8 mouse cellular contexts compared by ENCODE assay signal in the genomic region with DNA sequence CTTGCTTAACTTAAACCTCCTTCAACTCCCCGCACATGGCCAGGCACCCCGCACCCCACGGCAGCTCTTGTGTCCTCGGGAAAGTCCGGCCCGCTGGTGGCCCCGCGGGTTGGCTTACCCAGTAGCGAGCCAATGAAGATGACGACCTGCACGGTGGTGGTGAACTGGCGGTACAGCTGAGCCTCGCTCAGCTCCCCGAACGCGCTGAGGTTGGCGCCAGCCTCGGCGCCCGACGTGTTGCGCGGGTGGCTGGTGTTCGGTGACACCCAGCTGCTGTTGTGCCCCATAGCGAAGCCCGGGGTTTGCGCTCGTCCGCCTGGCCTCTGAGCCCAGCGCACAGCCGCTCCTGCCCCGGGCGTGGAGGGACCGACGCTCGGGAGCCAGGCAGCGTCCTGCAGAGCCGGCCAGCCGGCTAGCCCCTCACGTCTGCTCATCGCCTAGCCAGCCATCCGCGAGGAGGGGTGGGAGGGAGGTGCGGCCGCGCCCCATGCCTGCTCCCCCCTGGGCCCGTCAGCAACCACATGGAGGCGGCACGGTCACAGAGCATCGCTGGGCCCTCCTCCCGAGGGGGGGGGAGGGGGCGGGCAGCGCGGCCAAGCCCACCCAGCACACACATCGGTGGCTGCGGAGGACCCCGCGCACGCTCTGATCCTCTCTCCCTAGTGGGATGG. TPM values are rescaled to one million over a fixed set of nuclear protein-coding genes. Genes with fewer than 3 reads are reported as not detected.
DNase-seq lines count a peak whose midpoint lies in the region; ATAC-seq and TF ChIP-seq lines count a peak whose summit lies in the region.

A gene (minus strand): TSS at position 519 of the 671 bp plus-strand sequence.

- H3K9me3 ChIP-seq in CH12.LX (replicated peaks; ENCODE audit: low read length) = peaks cover 12% of the 10 kb centered on the region
- H3K9me3 ChIP-seq in lung, postnatal 0 days (ENCODE audit: low read length) = no peaks in the 10 kb centered on the region

- H3K4me2 ChIP-seq in CH12.LX (ENCODE audit: insufficient read depth, low read depth, poor library complexity, severe bottlenecking) = peak within 1 kb of the TSS; percentile 48
- peak within 1 kb of the TSS; percentile 82 for H3K4me2 ChIP-seq in lung, postnatal 0 days (replicated peaks; ENCODE audit: low read depth, low read length)

- DNase-seq in CH12.LX (ENCODE audit: extremely low read depth) = no peak
- peak; percentile 4 to 19 for DNase-seq in heart, postnatal 36 days
- DNase-seq in layer of hippocampus, adult 8-10 months (ENCODE audit: low spot score in 2 of 2) = peak; percentile 35 to 38
- peak; percentile 37 for DNase-seq in lung, postnatal 0 days (ENCODE audit: low spot score)
- DNase-seq in retina, embryonic 14.5 days (ENCODE audit: low spot score) = peak; percentile 70
- peak; percentile 18 to 62 for DNase-seq in urinary bladder, postnatal 4 days (ENCODE audit: low spot score in 2 of 2)

- peak; percentile 63 for ATAC-seq in lung, postnatal 0 days

- TF ChIP-seq CTCF in CH12.LX (conservative IDR thresholded peaks at IDR 0.05 in 1 of 2, IDR thresholded peaks at IDR 0.05 in 1 of 2; ENCODE audit: low read depth in 2 of 2, low read length in 2 of 2) = no peak
- TF ChIP-seq CTCF in bone marrow, adult 2 months (IDR thresholded peaks at IDR 0.05; ENCODE audit: control insufficient read depth, insufficient read depth, low read length) = no peak
- no peak for TF ChIP-seq CTCF in embryonic fibroblast, embryonic 13.5 days (IDR thresholded peaks at IDR 0.05; ENCODE audit: borderline replicate concordance, insufficient read depth, low read length)
- TF ChIP-seq CTCF in lung, postnatal 0 days (IDR thresholded peaks at IDR 0.05) = no peak

- H3K27ac ChIP-seq in CH12.LX (ENCODE audit: insufficient read depth, low read depth) = no peak within 1 kb of the TSS
- no peak within 1 kb of the TSS for H3K27ac ChIP-seq in bone marrow, adult 2 months (ENCODE audit: control insufficient read depth, insufficient read depth, low read depth, low read length, poor library complexity)
- H3K27ac ChIP-seq in embryonic fibroblast, embryonic 13.5 days (ENCODE audit: insufficient read depth, low read length) = peak within 1 kb of the TSS; percentile 85
- no peak within 1 kb of the TSS for H3K27ac ChIP-seq in lung, postnatal 0 days (ENCODE audit: low read length)

- H3K9ac ChIP-seq in CH12.LX (ENCODE audit: insufficient read depth, low read depth) = no peak within 1 kb of the TSS
- no peak within 1 kb of the TSS for H3K9ac ChIP-seq in lung, postnatal 0 days (replicated peaks; ENCODE audit: low read depth)

- H3K27me3 ChIP-seq in CH12.LX (replicated peaks) = no peaks in the 10 kb centered on the region
- H3K27me3 ChIP-seq in lung, postnatal 0 days (replicated peaks; ENCODE audit: insufficient read depth, low read length) = peaks cover 13% of the 10 kb centered on the region

- no peaks in the 10 kb centered on the region for H3K79me2 ChIP-seq in CH12.LX (replicated peaks; ENCODE audit: control insufficient read depth, extremely low read depth, insufficient read depth, poor library complexity, severe bottlenecking)

- dilution Hi-C loops in CH12.LX (cut with MboI; ENCODE audit: extremely low pct_ligation_motif_present, extremely low pct_unique_long_range_greater_than_20kb, low sequenced_read_pairs) = no loop called here

- no peak for TF ChIP-seq RAD21 in CH12.LX (IDR thresholded peaks at IDR 0.05; ENCODE audit: low read depth, low read length)

- TF ChIP-seq EP300 in CH12.LX (IDR thresholded peaks at IDR 0.05; ENCODE audit: low read length) = no peak
- no peak for TF ChIP-seq EP300 in lung, postnatal 0 days (IDR thresholded peaks at IDR 0.05)

- peaks cover 0 to 9% of the 10 kb centered on the region in 2 experiments; a peak in 2 of 4 replicates for H3K4me1 ChIP-seq in CH12.LX (ENCODE audit: control insufficient read depth in 1 of 2, insufficient read depth in 2 of 2)
- peaks cover 1% of the 10 kb centered on the region; the same call in 1 of the 2 replicates for H3K4me1 ChIP-seq in bone marrow, adult 2 months (ENCODE audit: control insufficient read depth, insufficient read depth, low read length)
- H3K4me1 ChIP-seq in embryonic fibroblast, embryonic 13.5 days (ENCODE audit: control insufficient read depth, insufficient read depth, low read length) = peaks cover 3% of the 10 kb centered on the region; the same call in 1 of the 2 replicates
- peaks cover 11% of the 10 kb centered on the region; the same call in 1 of the 2 replicates for H3K4me1 ChIP-seq in lung, postnatal 0 days (ENCODE audit: insufficient read depth, low read depth, low read length)

- intact Hi-C loops in heart, postnatal 36 days (cut with DNase I) = no loop called here

- H3K36me3 ChIP-seq in CH12.LX (replicated peaks in 1 of 2; ENCODE audit: control insufficient read depth in 1 of 2, insufficient read depth in 1 of 2, low read length in 1 of 2) = no peaks in the 10 kb centered on the region
- H3K36me3 ChIP-seq in lung, postnatal 0 days (ENCODE audit: insufficient read depth, low read length) = no peaks in the 10 kb centered on the region

- H3K4me3 ChIP-seq in CH12.LX (replicated peaks in 1 of 3; ENCODE audit: low read depth in 2 of 3, low read length in 2 of 3, poor library complexity in 1 of 3) = no peak within 1 kb of the TSS
- H3K4me3 ChIP-seq in bone marrow, adult 2 months (replicated peaks; ENCODE audit: control insufficient read depth, low read depth, low read length) = peak within 1 kb of the TSS; percentile 55
- peak within 1 kb of the TSS; percentile 95 for H3K4me3 ChIP-seq in embryonic fibroblast, embryonic 13.5 days (ENCODE audit: insufficient read depth, low read length)
- H3K4me3 ChIP-seq in lung, postnatal 0 days (ENCODE audit: low read depth, low read length) = peak within 1 kb of the TSS; percentile 41

- in situ Hi-C loops in CH12.LX (cut with MboI; ENCODE audit: low pct_ligation_motif_present, low pct_unique_long_range_greater_than_20kb, low sequenced_read_pairs) = no loop called here

- 1% methylated on average over 59 of the region's 59 CpGs for WGBS in bone marrow, adult 2 months
- WGBS in lung, postnatal 0 days = 3% methylated on average over 44 of the region's 59 CpGs

- no peak for TF ChIP-seq POLR2A in CH12.LX (IDR thresholded peaks at IDR 0.05; ENCODE audit: low read depth, low read length)
- no peak for TF ChIP-seq POLR2A in bone marrow, adult 2 months (IDR thresholded peaks at IDR 0.05; ENCODE audit: borderline replicate concordance, control insufficient read depth, low read depth, low read length)
- peak; percentile 81 for TF ChIP-seq POLR2A in embryonic fibroblast, embryonic 13.5 days (IDR thresholded peaks at IDR 0.05; ENCODE audit: low read depth, low read length)

TF ChIP-seq in CH12.LX, 34 proteins besides CTCF, POLR2A, EP300 and RAD21:
- TF ChIP-seq ZMIZ1 (IDR thresholded peaks at IDR 0.05; ENCODE audit: low read depth, low read length) (no peak), MEF2A (IDR thresholded peaks at IDR 0.05; ENCODE audit: borderline replicate concordance, low read depth, low read length) (no peak), UBTF (IDR thresholded peaks at IDR 0.05; ENCODE audit: low read depth, low read length) (no peak), KAT2A (IDR thresholded peaks at IDR 0.05; ENCODE audit: insufficient replicate concordance, low read length) (no peak)

RNA-seq across cellular contexts. Expression of the gene that starts here (rescaled TPM):
- not detected in 2 replicates for total RNA-seq in CH12.LX (2012; rRNA removed)
- not detected in 2 replicates for total RNA-seq in CH12.LX (2014; rRNA removed)
- not detected in 2 replicates for polyA plus RNA-seq in CH12.LX (2012; ENCODE audit: insufficient read length, low read depth)
- polyA plus RNA-seq in bone marrow, adult 2 months (2011; ENCODE audit: insufficient read depth, insufficient read length, low replicate concordance, missing spikeins) = not detected in 2 replicates
- polyA plus RNA-seq in embryonic fibroblast, embryonic 13.5 days (2011; ENCODE audit: insufficient read length, low read depth, missing spikeins) = 60.0 and 79.4 TPM in 2 replicates
- total RNA-seq in heart, postnatal 36 days (2021) = under 1 TPM; 0.14 to 0.17 TPM
- 10 to 100 TPM in 3 of 4 experiments, 1 to 10 TPM in 1; 9.8 to 11.8 (median 10.4) TPM for total RNA-seq in layer of hippocampus, adult 8-10 months (2022)
- polyA plus RNA-seq in lung, postnatal 0 days (2015; fragmentation: Nextera tagmentation; extraction: Ambion mirVana) = 0.18 and 0.26 TPM in 2 replicates

Comparison
In these comparisons a context has a peak if more than half of its experiments do, and no peak if none do; other contexts are left out.
1. RNA of the gene that starts here (total RNA-seq): 9.8 to 11.8 TPM in layer of hippocampus, adult 8-10 months; 0.14 to 0.17 TPM in heart, postnatal 36 days and not detected in CH12.LX; every median in the first group is over 4 times any median in the second.
2. RNA of the gene that starts here (polyA plus RNA-seq): 60.0 to 79.4 TPM in embryonic fibroblast, embryonic 13.5 days; 0.18 to 0.26 TPM in lung, postnatal 0 days, not detected in bone marrow, adult 2 months and not detected in CH12.LX; every median in the first group is over 10 times any median in the second.
3. Peak in DNase-seq in heart, postnatal 36 days; RNA of the gene not detected or under 1 TPM.
4. Peak in DNase-seq, ATAC-seq, H3K4me3 ChIP-seq and H3K4me2 ChIP-seq in lung, postnatal 0 days; RNA of the gene not detected or under 1 TPM.
5. H3K4me3 ChIP-seq: peak in bone marrow, adult 2 months (single experiment) and embryonic fibroblast, embryonic 13.5 days (single experiment); none in CH12.LX (0 of 3).